Mouse (Mus musculus): ENCODE measurements around the gene Tfap4. TPM values are rescaled to one million over a fixed set of nuclear protein-coding genes. Genes with fewer than 3 reads are reported as not detected.
A peak's percentile ranks its signal among the peaks of the same experiment; 100 is the strongest.

Gene Tfap4
- total RNA-seq, 2 experiments from 2014 or later = 3.2 to 7.9 TPM

- no peak for DNase-seq
Observed at GRCm38 (mm10) chr16:4520673-4521072, 39.0 kb downstream of the Tfap4 start.

DNA sequence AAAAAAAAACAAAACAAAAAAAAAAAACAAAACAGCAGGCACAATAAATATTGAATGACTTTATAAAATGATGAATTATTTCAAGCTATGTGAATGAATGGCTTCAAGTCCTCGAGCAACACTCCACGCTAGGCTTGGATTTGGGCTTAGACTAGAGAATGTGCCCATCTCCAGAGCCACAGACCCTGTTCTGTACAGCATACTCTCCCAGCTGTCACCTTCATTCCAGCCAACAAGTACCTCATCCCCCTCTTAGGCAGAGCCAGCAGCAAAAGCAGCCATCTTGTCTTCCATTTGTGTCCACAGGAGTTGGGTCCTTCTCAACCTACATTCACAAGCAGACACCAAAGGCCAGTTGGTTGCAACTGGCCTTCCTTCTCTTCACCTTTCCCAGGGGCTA lies 39.8 kb downstream of the Tfap4 start:
- DNase-seq = no peak

- DNase-seq = no peak
Observed at GRCm38 (mm10) chr16:4519157-4519556, 40.5 kb downstream of the Tfap4 start.

DNA sequence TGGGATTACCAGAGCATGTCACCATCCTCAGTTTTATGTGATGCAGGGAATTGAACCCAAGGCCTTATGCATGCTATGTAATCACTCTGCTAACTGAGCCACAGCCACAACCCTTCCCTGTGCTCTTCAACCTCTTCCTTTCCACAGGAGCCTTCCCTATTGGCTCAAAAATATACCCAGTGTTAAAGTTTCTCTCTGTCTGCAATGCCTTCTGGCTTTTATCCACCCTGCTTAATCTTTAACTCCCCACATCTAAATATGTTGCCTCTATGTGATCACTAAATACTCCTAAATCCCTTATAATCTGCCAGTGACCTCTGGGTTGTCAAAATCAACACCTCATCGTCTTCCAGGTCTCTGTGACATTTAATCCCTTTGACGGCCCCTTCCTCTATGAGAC lies 41.7 kb downstream of the Tfap4 start:
- no peak for DNase-seq

DNA sequence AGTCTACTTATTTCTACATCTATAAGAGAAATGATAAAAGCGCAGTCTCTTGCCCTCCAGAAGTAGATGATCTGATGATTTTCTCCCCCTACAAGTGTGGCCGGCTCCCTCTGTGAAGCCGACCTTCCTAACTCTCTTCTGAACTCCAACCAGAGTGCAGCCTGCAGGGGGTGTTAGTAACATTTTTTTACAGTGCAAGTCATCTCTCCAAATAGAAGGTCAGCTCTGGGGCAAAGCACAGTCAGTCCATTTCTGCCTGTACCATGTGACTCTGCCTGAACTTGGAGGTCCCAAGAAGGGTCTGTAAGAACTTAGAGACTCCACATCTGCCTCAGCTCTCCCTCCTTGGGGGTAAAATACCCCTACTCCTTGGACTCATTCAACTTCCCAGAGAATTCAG lies 45.3 kb downstream of the Tfap4 start:
- no peak for DNase-seq

DNA sequence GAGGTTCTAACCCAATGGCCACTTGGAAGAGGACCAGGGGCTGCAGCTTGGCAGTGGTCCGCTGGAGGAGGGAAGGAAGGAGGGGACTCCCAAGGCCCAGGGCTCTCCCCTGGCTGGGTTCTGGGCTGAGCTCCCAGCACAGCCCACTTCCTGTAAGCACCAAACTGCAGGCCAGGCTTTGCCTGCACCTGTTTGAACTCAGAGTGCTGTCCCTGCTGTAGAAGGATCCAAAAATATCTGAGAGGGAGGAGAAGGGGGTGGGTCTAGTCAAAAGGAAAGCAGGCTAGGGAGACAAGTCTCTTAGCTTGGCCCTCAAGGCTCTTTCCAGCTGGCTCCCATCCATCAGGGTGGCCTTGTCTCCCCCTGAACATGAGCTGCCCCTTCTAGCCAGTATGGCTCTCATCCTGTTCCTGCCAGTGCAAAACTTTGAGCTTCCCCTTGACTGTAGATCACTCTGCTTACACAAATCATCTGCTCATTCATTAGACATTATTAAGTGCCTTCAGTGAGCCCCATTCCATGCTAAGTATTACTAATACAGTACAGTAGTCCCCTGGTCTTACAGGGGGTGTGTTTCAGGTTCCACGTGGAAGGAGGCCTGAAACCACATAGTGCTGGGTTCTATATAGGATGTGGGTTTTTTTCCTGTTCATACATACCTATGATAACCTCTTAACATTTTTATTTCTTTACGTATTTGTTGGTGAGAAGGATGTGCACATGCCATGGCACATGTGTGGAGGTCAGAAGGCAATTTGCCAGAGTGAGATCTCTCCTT lies 46.8 kb downstream of the Tfap4 start:
- peak; percentile 43 to 67 for DNase-seq

DNA sequence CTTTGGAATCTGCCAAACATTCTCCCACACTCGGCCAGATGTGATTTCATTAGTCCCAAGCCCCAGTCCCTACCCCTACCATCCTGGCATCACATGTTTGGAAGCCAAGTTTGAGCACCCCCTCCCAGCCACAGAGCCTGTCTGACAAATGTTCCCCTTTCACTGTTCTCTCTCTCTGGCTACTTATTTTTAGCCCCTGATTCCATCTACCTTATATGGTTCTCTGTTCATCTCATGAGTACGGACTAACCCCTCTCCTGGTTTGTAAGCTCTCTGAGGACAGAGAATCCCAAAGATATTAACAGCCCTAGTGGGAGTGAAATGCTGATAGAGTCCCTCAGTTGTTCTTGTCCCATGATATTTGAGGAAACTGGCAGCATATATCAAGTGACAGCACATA lies 48.3 kb downstream of the Tfap4 start:
- DNase-seq = no peak

DNA sequence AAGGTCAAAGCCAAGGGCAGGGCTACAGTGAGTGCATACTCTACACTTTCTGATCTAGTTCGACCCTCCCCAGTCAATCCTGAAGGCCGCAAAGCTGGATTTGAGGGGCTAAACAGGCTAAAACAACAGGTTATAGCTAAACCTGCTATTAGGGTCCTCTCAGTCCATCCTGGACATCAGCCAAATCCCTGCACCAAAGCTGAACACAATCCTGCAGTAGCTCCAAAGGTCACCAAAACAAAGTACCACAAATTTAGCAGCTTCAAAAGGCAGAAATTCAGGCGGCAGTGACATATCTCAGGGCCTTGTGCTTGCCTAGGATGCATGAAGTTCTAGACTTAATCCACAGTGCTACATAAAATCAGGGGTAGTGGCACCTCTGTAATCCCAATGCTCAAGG lies 53.5 kb downstream of the Tfap4 start:
- DNase-seq = no peak

- no peak for DNase-seq
Observed at GRCm38 (mm10) chr16:4503495-4503894, 56.2 kb downstream of the Tfap4 start.

- no peak for DNase-seq
Observed at GRCm38 (mm10) chr16:4502568-4502967, 57.1 kb downstream of the Tfap4 start.

DNA sequence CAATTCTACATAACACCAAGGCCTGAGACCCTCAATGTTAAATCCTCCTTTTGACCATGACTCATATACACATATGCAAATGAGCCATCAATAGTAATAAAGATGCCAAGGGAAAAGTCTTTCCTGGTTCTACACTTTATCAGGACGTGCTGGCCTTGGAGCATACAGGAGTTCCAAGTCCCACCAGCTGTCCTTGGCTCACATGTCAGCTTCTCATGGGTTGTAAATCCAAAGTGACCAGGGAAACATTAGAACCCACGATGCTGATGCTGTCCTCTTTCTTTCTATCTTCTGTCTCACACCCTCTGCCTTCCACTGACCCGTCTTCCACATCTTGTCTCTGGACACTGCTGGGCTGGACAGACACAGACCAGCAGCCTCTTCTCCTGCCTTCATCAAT lies 58.0 kb downstream of the Tfap4 start:
- no peak for DNase-seq

- peak; percentile 37 to 61 for DNase-seq
Observed at GRCm38 (mm10) chr16:4500598-4501385, 58.9 kb downstream of the Tfap4 start.

DNA sequence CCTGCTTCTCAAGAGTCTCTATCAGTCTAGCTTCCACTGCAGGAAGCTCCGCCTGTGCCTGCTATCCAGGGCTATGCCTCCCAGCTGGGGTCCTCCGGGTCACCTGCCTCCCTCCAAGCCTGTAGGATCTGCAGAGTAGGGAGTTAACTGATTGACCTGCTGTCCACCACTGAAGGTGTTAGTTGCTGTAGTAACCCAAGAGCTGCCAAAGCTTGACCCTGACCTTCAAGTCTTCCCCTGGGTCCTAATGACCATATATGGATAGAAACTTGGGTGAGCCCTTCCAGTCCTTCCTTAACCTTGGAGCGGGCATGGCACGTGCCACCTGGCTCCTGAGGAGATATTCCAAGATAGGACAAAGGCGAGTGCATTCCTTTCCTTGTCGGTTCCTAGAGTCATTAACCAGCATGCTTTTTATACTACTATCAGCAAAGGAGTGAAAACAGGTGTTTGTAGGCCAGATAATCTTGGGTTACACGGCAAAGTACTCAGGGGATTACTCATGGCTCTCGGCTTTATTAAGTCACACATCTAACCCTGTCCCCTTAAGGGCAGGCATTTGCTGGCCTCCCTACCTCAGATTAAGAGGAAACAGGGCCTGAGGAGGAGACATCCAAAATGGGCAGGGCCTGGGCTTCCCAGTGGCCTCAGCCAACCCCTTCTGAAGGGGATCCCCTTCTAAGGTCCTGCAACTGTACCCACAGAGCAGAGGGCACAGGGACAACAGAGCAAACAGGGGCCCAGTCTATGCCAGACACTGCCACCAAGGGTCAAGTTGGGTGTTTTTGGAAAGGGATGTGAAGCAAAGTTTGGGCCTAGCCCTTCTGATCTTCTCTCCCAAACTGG lies 61.7 kb downstream of the Tfap4 start:
- DNase-seq = peak in 1 of 2 experiments; percentile 27

- DNase-seq = no peak
Observed at GRCm38 (mm10) chr16:4496470-4496869, 63.2 kb downstream of the Tfap4 start.

- DNase-seq = peak; percentile 46 to 68
Observed at GRCm38 (mm10) chr16:4495861-4496260, 63.8 kb downstream of the Tfap4 start.

Other genes starting within 250 kb of the Tfap4 start
- 10 to 100 TPM; 55.5 to 76.6 TPM for gene Adcy9, start 139.4 kb downstream of the Tfap4 start, total RNA-seq (2021)
- gene Srl, start 18.0 kb downstream of the Tfap4 start, total RNA-seq (2021) = 1 to 10 TPM; 6.7 to 8.2 TPM
- gene Glis2, start 34.9 kb upstream of the Tfap4 start, total RNA-seq (2021) = 10 to 100 TPM; 19.9 to 20.1 TPM
- 100 to 1,000 TPM in 1 of 2 experiments, 10 to 100 TPM in 1; 95.3 to 109 TPM for gene Pam16, start 65.1 kb upstream of the Tfap4 start, total RNA-seq (2021)
- 10 to 100 TPM in 1 of 2 experiments, 1 to 10 TPM in 1; 8.9 to 15.1 TPM for gene Vasn, start 80.1 kb upstream of the Tfap4 start, total RNA-seq (2021)
- gene Dnaja3, start 80.1 kb upstream of the Tfap4 start, total RNA-seq (2021) = 100 to 1,000 TPM; 118 to 143 TPM
- 10 to 100 TPM; 24.6 to 25.1 TPM for gene Coro7, start 119.9 kb upstream of the Tfap4 start, total RNA-seq (2021)
- 1 to 10 TPM; 3.9 to 4.0 TPM for gene Nmral1, start 159.5 kb upstream of the Tfap4 start, total RNA-seq (2021)
- 100 to 1,000 TPM in 1 of 2 experiments, 10 to 100 TPM in 1; 57.3 to 106 TPM for gene Hmox2, start 166.5 kb upstream of the Tfap4 start, total RNA-seq (2021)
- gene Cdip1, start 230.4 kb upstream of the Tfap4 start, total RNA-seq (2021) = 100 to 1,000 TPM in 1 of 2 experiments, 10 to 100 TPM in 1; 99.9 to 114 TPM